Mouse (Mus musculus) spleen, adult 2 months (tissue): ENCODE data around the gene Csrp1.

Source experiments
- CTCF ChIP-seq: fragments of 200-500 bp; IDR thresholded peaks from 2 replicates; pipeline ENCODE4 v1.5.1; 2011; ENCODE audit warnings: mild to moderate bottlenecking, inconsistent platforms; ENCODE audit not compliant: insufficient read depth, insufficient read length, insufficient replicate concordance; ENCODE audit errors: extremely low read depth
- POLR2A ChIP-seq: fragments of 200-500 bp; IDR thresholded peaks from 2 replicates; pipeline ENCODE4 v1.6.1; 2011; ENCODE audit warnings: low read depth, low read length, inconsistent platforms

DNA sequence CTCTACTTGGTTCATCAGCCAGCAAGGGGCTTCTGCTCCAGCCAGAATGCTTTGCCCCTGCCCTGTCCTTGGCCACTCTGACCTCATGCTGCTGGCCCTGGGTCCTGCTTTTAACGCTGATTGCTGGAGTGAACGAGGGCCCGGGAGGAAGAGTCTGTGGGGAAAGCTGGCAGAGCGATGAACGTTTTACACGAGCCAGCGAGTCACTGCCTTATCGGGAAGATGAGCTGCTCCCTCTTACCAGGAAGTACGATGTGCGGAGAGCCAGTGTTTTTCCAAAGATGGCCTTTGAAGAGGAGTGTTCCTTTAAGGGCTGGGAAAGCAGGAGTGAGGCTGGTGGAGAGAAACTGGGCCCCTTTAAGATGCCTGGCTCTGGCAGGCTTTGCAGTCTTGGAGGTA lies 28.4 kb upstream of the Csrp1 start:
- no peak for TF ChIP-seq CTCF
- no peak for TF ChIP-seq POLR2A
